Mouse (Mus musculus) liver, adult 2 months (tissue): Measurements from ENCODE around the gene Ifitm10. TPM values are rescaled to one million over a fixed set of nuclear protein-coding genes. Genes with fewer than 3 reads are reported as not detected.
"Not testable (repeated sequence)": the region's sequence is repeated elsewhere in the genome, so short reads cannot be mapped to it uniquely, and the experiment has no call there.

Experiments used
- DNase-seq: peaks from one replicate; pipeline ENCODE4 v3.0.0-alpha.2; 2011; ENCODE audit warnings: low read depth, low spot score; ENCODE audit errors: extremely low read depth
- H3K27ac ChIP-seq: fragments of 200-500 bp; replicated peaks from 2 replicates; pipeline ENCODE4 v1.5.1; 2012; ENCODE audit warnings: low read depth, mild to moderate bottlenecking, control low read depth, inconsistent platforms, low read length; ENCODE audit not compliant: insufficient read depth
- H3K27me3 ChIP-seq: fragments of 200-500 bp; 2 replicates; pipeline ENCODE4 v1.6.1; 2012; ENCODE audit warnings: mild to moderate bottlenecking, moderate library complexity, low read length, inconsistent platforms; ENCODE audit not compliant: control insufficient read depth, insufficient read depth
- H3K36me3 ChIP-seq: fragments of 200-500 bp; 2 replicates; pipeline ENCODE4 v1.6.1; 2012; ENCODE audit warnings: low read length, inconsistent platforms; ENCODE audit not compliant: control insufficient read depth, insufficient read depth
- H3K4me1 ChIP-seq: fragments of 200-500 bp; 2 replicates; pipeline ENCODE4 v1.6.1; 2011; ENCODE audit warnings: low read length; ENCODE audit not compliant: control insufficient read depth, insufficient read depth
- H3K4me3 ChIP-seq: fragments of 200-500 bp; 2 replicates; pipeline ENCODE4 v1.5.1; 2011; ENCODE audit warnings: low read depth, mild to moderate bottlenecking, control low read depth, low read length, moderate library complexity; ENCODE audit not compliant: insufficient read depth
- H3K79me2 ChIP-seq: fragments of 200-500 bp; 2 replicates; pipeline ENCODE4 v1.6.1; 2012; ENCODE audit warnings: inconsistent platforms, mild to moderate bottlenecking, low read length, moderate library complexity; ENCODE audit not compliant: control insufficient read depth, insufficient read depth
- H3K9ac ChIP-seq: fragments of 200-500 bp; 2 replicates; pipeline ENCODE4 v1.6.1; 2012; ENCODE audit warnings: low read depth, mild to moderate bottlenecking, control low read depth, inconsistent platforms, low read length
- CTCF ChIP-seq: fragments of 200-500 bp; IDR thresholded peaks from 2 replicates; pipeline ENCODE4 v1.5.1; 2011; ENCODE audit warnings: low read depth, low read length, control low read depth
- POLR2A ChIP-seq: fragments of 200-500 bp; IDR thresholded peaks from 2 replicates; pipeline ENCODE4 v1.6.1; 2011; ENCODE audit warnings: low read length, control low read depth; ENCODE audit not compliant: insufficient read depth; ENCODE audit errors: extremely low read depth
- WGBS: fragments of 180-500 bp; shearing (Covaris S2); methylation state at CpG from one replicate; pipeline ENCODE4 v1.1.7; 2018; 5-methylcytosine and 5-hydroxymethylcytosine counted together
- polyA plus RNA-seq: library from polyadenylated mRNA; depleted of rRNA; stranded (reverse); fragments of >200 nt; gene quantifications from 2 replicates; pipeline ENCODE4 v1.2.3, GENCODE M21; 2012
- total RNA-seq: library from RNA; depleted of rRNA; stranded (reverse); fragments of >200 nt; gene quantifications from 2 replicates; pipeline ENCODE4 v1.2.3, GENCODE M21; 2014

Ifitm10 gene
- total and polyA plus RNA-seq, 2 experiments, result 0.65 to 0.71 TPM

DNA sequence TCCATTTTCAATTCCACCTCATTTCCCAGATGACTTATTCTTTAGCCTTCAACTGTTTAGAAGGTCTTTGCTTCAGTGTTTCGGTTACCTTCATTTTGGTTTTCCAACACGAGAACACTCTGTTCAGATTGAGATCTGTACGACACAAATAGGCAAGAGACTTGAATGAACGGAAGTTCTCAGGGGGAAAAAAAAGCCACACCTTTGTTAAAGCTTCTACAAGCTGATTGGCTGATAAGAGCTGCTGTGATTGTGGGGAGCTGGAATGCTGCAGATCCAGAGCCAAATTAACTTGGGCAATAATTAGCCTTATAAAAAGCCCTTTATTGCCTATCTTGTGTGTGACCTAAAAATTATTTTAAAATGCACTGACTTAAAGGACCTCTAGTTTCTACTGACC lies 41.8 kb upstream of the Ifitm10 start:
- H3K27ac ChIP-seq, result no peak overlapping the region
- H3K4me1 ChIP-seq, result no peaks in the 10 kb centered on the region
- no peaks in the 10 kb centered on the region for H3K36me3 ChIP-seq
- 66% methylated on average over 4 of the region's 4 CpGs for WGBS
- no peaks in the 10 kb centered on the region for H3K27me3 ChIP-seq
- no peak overlapping the region for H3K9ac ChIP-seq
- H3K4me3 ChIP-seq, result no peak overlapping the region
- no peak for DNase-seq
- no peaks in the 10 kb centered on the region for H3K79me2 ChIP-seq
- no peak for TF ChIP-seq CTCF
- TF ChIP-seq POLR2A, result no peak

DNA sequence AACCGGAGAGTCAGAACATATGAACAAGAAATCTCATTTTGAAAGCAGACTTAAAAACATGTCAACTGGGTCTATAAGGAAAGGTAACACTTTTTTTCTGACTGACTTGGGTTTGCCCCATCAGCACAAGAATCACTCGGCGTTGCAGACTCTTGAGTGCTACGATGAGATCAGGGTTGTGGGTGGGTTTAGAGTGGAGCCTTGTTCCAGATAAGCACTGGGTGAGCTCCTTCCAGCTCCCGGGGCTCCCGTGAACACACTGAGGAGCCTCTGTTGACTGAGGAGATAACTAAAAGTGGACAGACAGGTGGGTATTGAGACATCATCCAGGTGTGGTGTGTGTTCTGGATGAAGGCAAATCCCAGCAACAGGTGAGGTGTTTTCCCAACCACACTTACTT lies 39.7 kb upstream of the Ifitm10 start:
- TF ChIP-seq CTCF (no peak), POLR2A (no peak)
- Histone ChIP-seq H3K4me3 (no peak overlapping the region), H3K79me2 (no peaks in the 10 kb centered on the region), H3K36me3 (no peaks in the 10 kb centered on the region), H3K4me1 (no peaks in the 10 kb centered on the region), H3K27ac (no peak overlapping the region), H3K27me3 (no peaks in the 10 kb centered on the region), H3K9ac (no peak overlapping the region)
- no peak for DNase-seq
- WGBS, result 76% methylated on average over 6 of the region's 6 CpGs

DNA sequence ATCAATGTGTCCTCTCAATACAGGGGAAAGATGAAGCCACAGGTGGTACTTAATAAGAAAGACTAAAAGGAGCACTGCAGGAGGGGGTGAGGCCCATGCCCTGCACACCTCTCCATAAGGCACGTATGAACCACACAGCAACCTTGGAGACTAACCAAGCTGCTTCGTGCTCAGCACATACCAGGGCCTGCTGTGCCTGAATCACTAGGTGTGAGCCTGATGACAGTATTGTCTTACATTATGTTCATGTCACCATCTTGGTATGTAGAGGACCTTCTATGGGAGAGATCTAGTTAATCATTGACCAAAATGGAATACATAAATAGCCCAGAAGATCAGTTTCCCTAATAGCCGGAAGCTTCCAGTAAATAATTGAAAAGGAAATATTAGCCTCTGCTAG lies 36.0 kb upstream of the Ifitm10 start:
- no peaks in the 10 kb centered on the region for H3K27me3 ChIP-seq
- H3K36me3 ChIP-seq, result no peaks in the 10 kb centered on the region
- H3K27ac ChIP-seq, result no peak overlapping the region
- H3K9ac ChIP-seq, result no peak overlapping the region
- no peak for DNase-seq
- no peak for TF ChIP-seq POLR2A
- TF ChIP-seq CTCF, result no peak
- WGBS, result 88% methylated on average over 3 of the region's 3 CpGs
- no peaks in the 10 kb centered on the region for H3K79me2 ChIP-seq
- no peak overlapping the region for H3K4me3 ChIP-seq
- no peaks in the 10 kb centered on the region for H3K4me1 ChIP-seq

DNA sequence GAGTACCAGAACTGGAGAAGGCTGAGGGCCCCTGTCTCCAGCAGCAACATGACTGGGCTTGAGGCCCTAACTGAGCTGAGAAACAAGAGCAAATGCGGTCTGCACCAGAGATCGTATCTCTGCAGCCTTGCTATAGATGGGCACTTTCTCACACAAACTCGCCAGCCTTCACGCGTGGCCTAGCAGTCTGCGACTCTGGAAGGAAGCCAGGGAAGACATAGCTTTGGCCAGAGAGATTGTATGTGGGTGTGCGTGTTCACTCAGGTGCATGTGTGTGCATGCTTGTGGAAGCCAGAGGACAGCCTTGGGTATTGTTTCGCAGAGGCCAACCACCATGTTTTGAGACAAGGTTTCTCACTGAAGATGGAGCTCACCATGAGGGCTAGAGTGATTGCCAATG lies 35.1 kb upstream of the Ifitm10 start:
- H3K9ac ChIP-seq, result no peak overlapping the region
- H3K27me3 ChIP-seq, result no peaks in the 10 kb centered on the region
- TF ChIP-seq POLR2A (no peak), CTCF (no peak)
- no peaks in the 10 kb centered on the region for H3K36me3 ChIP-seq
- DNase-seq, result no peak
- 95% methylated on average over 8 of the region's 8 CpGs for WGBS
- H3K79me2 ChIP-seq, result no peaks in the 10 kb centered on the region
- no peaks in the 10 kb centered on the region for H3K4me1 ChIP-seq
- H3K27ac ChIP-seq, result no peak overlapping the region
- H3K4me3 ChIP-seq, result no peak overlapping the region

DNA sequence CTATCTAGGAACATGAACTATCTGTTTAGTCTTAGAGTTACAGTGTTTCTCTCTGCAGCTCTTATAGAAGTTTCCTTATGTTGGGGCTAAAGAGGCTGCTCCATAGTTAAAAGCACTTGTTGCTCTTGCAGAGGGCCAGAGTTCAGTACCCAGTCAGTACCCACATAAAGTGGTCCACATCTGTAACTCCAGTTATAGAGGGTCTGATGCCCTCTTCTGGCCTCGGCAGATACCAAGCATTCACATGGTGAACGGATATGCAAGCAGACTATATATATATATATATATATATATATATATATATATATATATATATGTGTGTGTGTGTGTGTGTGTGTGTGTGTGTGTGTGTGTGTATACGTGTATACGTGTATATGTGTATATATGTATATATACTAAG lies 34.4 kb upstream of the Ifitm10 start:
- H3K79me2 ChIP-seq, result no peaks in the 10 kb centered on the region
- no peaks in the 10 kb centered on the region for H3K4me1 ChIP-seq
- H3K36me3 ChIP-seq, result no peaks in the 10 kb centered on the region
- no peak overlapping the region for H3K9ac ChIP-seq
- 69% methylated on average over 4 of the region's 4 CpGs for WGBS
- no peaks in the 10 kb centered on the region for H3K27me3 ChIP-seq
- DNase-seq, result no peak
- no peak overlapping the region for H3K4me3 ChIP-seq
- H3K27ac ChIP-seq, result no peak overlapping the region
- TF ChIP-seq CTCF, result no peak

DNA sequence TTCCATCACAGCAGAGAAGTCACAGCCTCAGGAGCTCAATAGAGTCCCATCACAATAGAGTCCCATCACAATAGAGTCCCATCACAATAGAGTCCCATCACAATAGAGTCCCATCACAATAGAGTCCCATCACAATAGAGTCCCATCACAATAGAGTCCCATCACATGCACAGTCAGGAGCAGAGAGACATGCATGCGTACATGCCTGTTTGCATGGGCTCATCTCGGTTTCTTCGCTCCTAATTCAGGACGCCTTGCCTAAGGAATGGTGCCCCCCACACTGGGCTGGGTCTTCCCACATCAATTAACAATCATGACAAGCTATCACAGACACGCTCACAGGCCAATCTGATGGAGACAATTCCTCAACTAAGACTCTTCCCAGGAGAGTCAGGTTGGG lies 31.6 kb upstream of the Ifitm10 start:
- not testable (repeated sequence) for H3K9ac ChIP-seq, H3K27ac ChIP-seq, H3K4me1 ChIP-seq, H3K27me3 ChIP-seq, H3K36me3 ChIP-seq, DNase-seq, H3K4me3 ChIP-seq, H3K79me2 ChIP-seq
- WGBS, result 94% methylated on average over 5 of the region's 5 CpGs
